Mouse (Mus musculus) ovary, postnatal 10 days (tissue): ENCODE data around the gene Tro.

Experiments
- DNase-seq: peaks from one replicate; pipeline ENCODE4 v3.0.0; 2022; ENCODE audit warnings: low spot score

Gene Tro

DNA sequence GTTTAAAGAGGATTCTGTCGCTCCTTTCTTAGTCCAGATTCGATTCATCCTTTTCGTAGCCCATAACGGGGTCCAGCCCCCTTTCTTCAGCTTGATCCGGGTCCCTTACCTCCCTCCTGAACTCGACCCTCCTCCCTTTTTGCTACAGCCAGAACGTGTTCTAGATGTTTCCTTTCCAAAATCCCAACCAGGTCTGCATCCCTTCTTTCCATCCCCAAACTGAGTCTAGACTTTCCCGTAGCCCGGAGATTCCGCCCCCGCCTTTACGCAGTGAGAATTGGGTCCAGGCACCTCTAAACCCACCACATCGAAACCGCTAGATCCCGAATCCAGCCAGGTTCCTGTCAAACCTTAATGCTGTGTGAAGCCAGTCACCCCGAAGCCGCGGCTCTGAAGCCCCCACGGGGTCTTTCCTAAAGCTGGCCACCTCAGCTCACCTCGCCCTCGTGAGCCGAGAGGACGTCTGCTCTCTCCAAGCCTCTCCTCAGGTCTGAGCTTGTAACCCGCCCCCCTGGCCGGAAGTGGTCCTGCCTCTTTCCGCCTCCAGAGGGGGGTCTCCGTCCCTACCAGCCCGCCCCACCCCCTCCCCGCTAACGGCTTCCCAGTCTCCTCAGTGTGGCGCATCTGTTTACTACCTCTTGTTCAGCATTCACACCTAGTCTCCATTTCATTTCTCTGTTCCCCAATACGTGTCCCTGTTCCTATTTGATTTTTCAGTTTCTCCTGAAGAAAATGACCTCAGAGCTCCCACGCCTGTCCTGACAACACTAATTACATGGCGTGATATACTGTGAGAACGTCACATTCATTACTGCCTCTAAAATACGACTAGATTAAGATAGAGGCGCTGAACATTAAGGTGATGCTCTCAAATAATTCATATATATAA is at the start of gene Tro:
TSS of gene Tro (minus strand) at position 676 of the 889 bp plus-strand sequence.
- DNase-seq: no peak

DNA sequence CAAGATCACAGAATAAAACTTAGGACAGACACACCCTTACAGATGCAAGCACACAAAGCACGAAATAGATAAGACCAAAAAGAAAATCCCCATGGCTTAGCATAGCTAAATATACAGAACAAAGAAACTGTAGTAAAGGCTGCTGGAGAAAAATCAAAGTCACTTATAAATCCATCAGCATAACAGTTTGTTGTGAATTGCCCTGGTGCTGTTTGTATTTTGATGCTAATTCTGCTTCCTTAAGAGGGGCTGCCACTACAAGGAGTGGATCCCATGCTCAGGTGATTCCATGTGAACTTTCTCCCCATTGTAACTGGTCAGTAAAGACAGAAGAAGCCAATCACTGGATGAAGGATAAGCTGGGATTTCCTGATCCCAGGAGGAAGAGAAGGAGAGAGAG is 20.1 kb upstream of the Tro start:
- DNase-seq: no peak

DNA sequence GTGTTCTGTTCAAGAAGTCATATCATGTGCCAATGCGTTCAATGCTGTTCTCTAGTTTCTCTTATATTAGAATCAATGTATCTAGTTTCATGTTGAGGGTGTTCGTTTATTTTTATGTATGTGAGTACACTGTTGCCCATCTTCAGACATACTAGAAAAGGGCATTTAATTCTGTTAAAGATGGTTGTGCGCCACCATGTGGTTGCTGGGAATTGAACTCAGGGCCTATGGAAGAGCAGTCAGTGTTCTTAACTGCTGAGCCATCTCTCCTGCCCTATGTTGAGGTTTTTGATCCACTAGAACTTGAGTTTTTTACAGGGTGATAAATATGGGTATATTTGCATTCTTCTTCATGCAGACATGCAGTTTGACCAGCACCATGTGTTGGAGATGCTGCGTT is 5.4 kb upstream of the Tro start:
- no peak for DNase-seq

DNA sequence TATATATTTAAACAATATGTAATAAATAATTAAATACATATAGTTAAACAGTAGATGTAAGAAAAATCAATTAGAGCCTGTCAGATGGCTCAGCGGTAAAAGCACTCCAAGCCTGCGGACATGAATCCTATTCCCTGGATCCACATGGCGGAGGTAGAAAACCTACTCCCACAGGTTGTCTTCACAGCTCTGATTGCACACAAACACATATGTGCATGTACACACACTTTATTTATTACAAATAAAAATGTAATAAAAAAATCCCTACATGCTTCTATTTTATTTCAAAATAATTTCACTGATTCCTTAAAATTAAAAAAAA is 375 bp upstream of the Tro start:
- DNase-seq: no peak

DNA sequence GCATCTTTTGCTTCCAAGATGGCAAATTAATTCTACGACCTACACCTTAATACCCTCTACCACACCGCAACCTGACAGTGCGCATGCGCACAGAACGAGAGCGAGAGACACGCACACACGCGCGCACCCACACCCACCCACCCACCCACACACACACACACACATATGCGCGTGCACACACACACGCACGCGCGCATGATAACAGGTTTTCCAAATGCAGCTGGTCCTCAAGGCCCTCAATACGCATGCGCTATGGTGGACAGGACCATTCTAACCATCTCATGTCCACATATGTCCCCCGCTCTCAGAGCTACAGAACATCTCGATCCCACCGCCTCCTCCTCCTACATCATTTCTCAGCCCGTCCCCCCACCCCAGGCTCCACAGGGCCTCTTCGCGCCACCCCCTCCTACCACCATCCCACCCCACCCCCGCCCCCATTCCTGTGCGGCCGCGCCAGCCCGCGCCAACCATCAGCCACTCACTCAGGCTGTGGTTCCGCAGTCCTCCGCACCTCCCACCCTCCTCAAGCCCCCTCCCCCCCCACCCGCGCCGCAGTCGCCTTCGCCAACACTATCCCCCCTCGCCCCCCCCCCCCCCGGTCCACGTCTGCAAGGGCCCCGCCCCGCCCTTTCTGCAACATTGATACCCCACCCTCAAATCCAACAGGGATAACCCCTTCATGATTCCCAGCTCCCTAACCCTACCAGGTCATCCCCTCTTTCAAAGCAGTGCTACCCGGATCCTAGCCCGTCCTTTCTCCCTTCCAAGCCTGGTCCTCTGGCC is 1.1 kb downstream of the Tro start:
- no peak for DNase-seq

DNA sequence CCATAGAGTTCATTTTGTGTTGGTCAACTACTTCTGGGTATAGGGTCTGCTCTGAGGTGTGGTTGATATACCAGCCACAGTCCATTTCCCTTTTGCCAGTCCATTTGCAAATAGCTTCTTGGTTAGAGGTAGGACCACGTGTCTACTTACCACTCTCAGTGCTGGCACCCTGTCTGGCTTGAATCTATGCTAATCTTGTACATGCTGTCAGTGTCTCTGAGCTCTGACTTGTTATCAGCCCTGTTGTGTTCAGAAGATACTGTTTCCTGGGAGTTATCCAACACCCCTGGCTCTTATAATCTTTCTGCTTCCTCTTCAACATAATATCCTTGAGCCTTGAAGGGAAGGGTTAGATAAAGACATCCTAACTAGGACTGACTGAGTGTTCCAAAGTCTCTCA is 21.0 kb downstream of the Tro start:
- no peak for DNase-seq

DNA sequence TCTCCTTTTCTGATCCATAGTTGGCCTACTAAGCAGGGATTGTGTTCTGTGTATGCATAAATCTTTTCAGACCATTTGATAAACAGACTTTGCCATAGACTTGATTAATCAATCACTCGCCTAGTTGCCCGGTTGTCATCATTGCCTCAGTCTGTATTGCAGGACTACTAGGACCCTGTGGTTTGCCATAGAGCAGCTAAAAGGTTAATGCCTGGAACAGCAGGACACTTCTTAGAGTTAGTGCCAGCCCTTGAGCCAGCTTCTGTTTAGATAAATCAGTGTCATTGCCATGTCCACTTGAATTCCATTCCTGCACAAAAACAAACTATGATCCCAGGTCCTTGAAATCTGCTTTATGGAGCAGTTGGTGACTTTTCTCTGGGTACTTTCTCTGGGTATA is 58.5 kb downstream of the Tro start:
- no peak for DNase-seq
